Mouse (Mus musculus): Measurements from ENCODE around the gene Prepl. TPM values are rescaled to one million over a fixed set of nuclear protein-coding genes. Genes with fewer than 3 reads are reported as not detected.
A peak's percentile ranks its signal among the peaks of the same experiment; 100 is the strongest.

Gene Prepl
- polyA plus RNA-seq, 1 experiment from 2014 or later, result 25.8 TPM

DNA sequence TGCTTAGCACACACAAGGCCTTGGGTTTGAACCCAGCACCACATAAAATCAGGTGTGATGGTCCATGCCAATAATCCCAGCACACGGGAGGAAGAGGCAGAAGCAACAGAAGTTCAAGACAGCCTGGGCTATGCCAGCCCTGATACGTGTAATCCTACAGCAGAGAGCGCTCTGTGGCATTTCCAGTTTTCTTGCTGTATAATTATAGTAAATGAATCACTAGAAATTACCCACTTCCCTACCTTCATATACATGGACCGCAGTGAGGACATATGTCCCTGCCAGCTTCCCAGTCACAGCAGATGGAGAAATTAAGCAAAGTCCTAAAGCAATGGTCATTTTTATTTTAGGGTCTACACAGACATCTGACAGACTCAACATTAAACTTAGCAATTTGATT, 16.0 kb downstream of the Prepl start:
- Histone ChIP-seq H3K27me3 (ENCODE audit: insufficient read depth, low read length) (no peaks in the 10 kb centered on the region), H3K9ac (ENCODE audit: low read depth, low read length) (no peak overlapping the region), H3K4me3 (replicated peaks; ENCODE audit: low read depth, low read length) (no peak overlapping the region), H3K36me3 (ENCODE audit: insufficient read depth, low read length) (peaks cover 36% of the 10 kb centered on the region; the same call in 1 of the 2 replicates), H3K4me1 (replicated peaks; ENCODE audit: insufficient read depth, low read length) (no peaks in the 10 kb centered on the region; the same call in 1 of the 2 replicates), H3K27ac (no peak overlapping the region), H3K4me2 (ENCODE audit: low read length) (no peak overlapping the region), H3K9me3 (replicated peaks; ENCODE audit: low read length) (no peaks in the 10 kb centered on the region)
- TF ChIP-seq CTCF (IDR thresholded peaks at IDR 0.05; ENCODE audit: low read depth), result no peak
- ATAC-seq (replicated peaks; ENCODE audit: low FRiP score, low read depth) (no peak), DNase-seq (ENCODE audit: low spot score) (no peak)
- 90% methylated on average over 4 of the region's 4 CpGs for WGBS

DNA sequence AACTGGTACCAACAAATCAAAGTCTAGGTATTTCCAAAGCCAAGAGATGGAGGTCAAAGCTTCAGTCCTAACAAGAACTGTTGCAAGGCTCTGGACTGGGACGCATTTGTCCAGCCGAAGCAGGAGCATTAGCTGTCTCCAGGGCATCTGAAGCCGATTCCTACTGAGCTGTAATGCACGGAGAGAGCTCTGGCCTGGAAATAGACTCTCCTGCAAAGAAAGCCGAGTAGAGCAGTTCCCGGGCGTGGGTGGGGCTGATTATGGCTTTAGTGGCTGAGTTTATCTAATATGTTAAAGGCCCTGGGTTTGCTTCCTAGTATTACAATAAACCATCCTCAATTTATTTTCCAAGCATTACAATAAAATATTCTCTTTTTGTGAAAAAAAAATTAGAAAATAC, 16.8 kb downstream of the Prepl start:
- H3K27ac ChIP-seq, result no peak overlapping the region
- H3K36me3 ChIP-seq (ENCODE audit: insufficient read depth, low read length), result peaks cover 32% of the 10 kb centered on the region; the same call in 1 of the 2 replicates
- H3K9me3 ChIP-seq (replicated peaks; ENCODE audit: low read length), result no peaks in the 10 kb centered on the region
- H3K9ac ChIP-seq (ENCODE audit: low read depth, low read length), result no peak overlapping the region
- DNase-seq (ENCODE audit: low spot score) (no peak), ATAC-seq (replicated peaks; ENCODE audit: low FRiP score, low read depth) (no peak)
- H3K4me3 ChIP-seq (replicated peaks; ENCODE audit: low read depth, low read length), result no peak overlapping the region
- TF ChIP-seq CTCF (IDR thresholded peaks at IDR 0.05; ENCODE audit: low read depth), result no peak
- H3K27me3 ChIP-seq (ENCODE audit: insufficient read depth, low read length), result no peaks in the 10 kb centered on the region
- WGBS, result 66% methylated on average over 7 of the region's 7 CpGs
- H3K4me2 ChIP-seq (ENCODE audit: low read length), result no peak overlapping the region
- no peaks in the 10 kb centered on the region; the same call in 1 of the 2 replicates for H3K4me1 ChIP-seq (replicated peaks; ENCODE audit: insufficient read depth, low read length)

DNA sequence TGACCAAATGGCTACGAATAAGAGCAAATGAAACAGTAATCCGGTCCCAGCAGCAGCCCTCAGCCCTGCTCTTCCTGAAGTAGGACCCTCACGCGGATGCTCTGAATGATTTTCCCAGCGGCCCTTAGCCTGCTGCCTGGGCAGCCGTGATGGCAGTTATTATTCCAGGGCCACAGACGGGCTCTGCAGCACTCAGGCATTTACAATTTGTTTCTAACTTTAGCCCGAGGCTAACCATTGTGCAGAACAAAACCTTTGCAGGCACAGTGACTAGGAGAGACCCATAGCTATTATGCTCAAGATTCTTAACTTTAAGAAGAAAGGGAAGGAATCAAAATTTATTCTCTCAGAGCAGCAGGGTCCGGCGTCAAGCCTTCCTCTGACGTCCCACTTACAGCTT, 17.7 kb downstream of the Prepl start:
- no peaks in the 10 kb centered on the region; the same call in 1 of the 2 replicates for H3K4me1 ChIP-seq (replicated peaks; ENCODE audit: insufficient read depth, low read length)
- H3K4me3 ChIP-seq (replicated peaks; ENCODE audit: low read depth, low read length), result no peak overlapping the region
- DNase-seq (ENCODE audit: low spot score), result no peak
- no peaks in the 10 kb centered on the region for H3K27me3 ChIP-seq (ENCODE audit: insufficient read depth, low read length)
- no peak overlapping the region for H3K9ac ChIP-seq (ENCODE audit: low read depth, low read length)
- TF ChIP-seq CTCF (IDR thresholded peaks at IDR 0.05; ENCODE audit: low read depth), result no peak
- 53% methylated on average over 11 of the region's 11 CpGs for WGBS
- ATAC-seq (replicated peaks; ENCODE audit: low FRiP score, low read depth), result no peak
- no peak overlapping the region for H3K4me2 ChIP-seq (ENCODE audit: low read length)
- H3K27ac ChIP-seq, result no peak overlapping the region
- H3K9me3 ChIP-seq (replicated peaks; ENCODE audit: low read length), result no peaks in the 10 kb centered on the region
- H3K36me3 ChIP-seq (ENCODE audit: insufficient read depth, low read length), result peaks cover 31% of the 10 kb centered on the region; the same call in 1 of the 2 replicates

DNA sequence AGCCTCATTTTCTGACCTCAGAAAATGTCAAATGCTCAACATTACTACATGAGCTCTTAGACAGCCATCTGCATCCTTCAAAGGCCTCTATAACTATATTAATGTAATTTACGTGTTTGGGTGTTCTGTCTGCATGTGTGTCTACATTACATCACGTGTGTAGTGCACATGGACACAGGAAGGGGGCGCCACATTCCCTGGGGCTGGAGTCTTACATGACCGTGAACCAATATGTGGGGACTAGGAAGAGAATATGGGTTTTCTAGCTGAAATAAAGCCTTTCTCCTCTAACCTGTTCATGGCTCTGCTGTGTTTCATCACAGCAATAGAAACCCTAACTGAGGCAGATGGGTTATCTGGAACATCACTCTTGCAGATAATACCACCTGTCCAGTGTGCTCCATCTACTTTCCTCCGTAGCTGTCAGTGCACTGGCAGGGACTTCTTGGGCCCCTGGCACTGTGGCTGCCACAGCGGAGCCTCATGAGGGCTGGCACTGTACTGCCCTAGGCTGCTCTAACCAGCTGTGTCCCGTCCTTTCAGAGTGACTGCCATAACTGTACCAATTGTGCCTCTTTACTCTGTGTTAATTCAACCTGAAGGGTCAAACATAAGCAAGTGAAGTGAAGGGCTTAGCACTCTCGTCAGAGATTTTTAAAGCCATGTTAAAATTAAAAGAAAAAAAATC, 18.8 kb downstream of the Prepl start:
- 89% methylated on average over 8 of the region's 8 CpGs for WGBS
- ATAC-seq (replicated peaks; ENCODE audit: low FRiP score, low read depth) (no peak), DNase-seq (ENCODE audit: low spot score) (no peak)
- H3K4me3 ChIP-seq (replicated peaks; ENCODE audit: low read depth, low read length), result no peak overlapping the region
- H3K4me2 ChIP-seq (ENCODE audit: low read length), result no peak overlapping the region
- peak; percentile 30; the same call in 1 of the 2 replicates for TF ChIP-seq CTCF (IDR thresholded peaks at IDR 0.05; ENCODE audit: low read depth)
- H3K27me3 ChIP-seq (ENCODE audit: insufficient read depth, low read length), result no peaks in the 10 kb centered on the region
- H3K36me3 ChIP-seq (ENCODE audit: insufficient read depth, low read length), result peaks cover 31% of the 10 kb centered on the region; the same call in 1 of the 2 replicates
- no peak overlapping the region for H3K27ac ChIP-seq
- no peak overlapping the region for H3K9ac ChIP-seq (ENCODE audit: low read depth, low read length)
- no peaks in the 10 kb centered on the region for H3K9me3 ChIP-seq (replicated peaks; ENCODE audit: low read length)
- H3K4me1 ChIP-seq (replicated peaks; ENCODE audit: insufficient read depth, low read length), result no peaks in the 10 kb centered on the region; the same call in 1 of the 2 replicates

DNA sequence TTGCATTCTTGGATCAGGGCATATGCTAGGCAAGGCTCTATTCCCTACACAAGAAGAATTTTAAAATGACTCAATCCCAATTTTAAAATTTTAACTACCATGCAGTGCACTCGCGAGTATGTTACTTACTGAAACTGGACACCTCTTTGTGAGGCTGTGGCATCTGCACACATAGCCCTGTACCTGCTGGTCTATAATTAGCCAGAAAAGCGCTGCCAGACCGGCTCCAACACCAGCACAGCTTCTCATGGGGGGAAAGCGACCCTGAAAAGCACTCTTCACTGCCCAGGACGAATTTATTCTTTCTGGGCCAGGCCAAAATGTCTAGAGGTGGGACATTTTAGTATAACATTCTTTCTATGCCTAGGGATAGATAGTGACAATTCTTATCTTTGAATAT, 19.4 kb downstream of the Prepl start:
- Histone ChIP-seq H3K27me3 (ENCODE audit: insufficient read depth, low read length) (no peaks in the 10 kb centered on the region), H3K27ac (no peak overlapping the region), H3K4me2 (ENCODE audit: low read length) (no peak overlapping the region), H3K4me3 (replicated peaks; ENCODE audit: low read depth, low read length) (no peak overlapping the region), H3K9ac (ENCODE audit: low read depth, low read length) (no peak overlapping the region), H3K4me1 (replicated peaks; ENCODE audit: insufficient read depth, low read length) (no peaks in the 10 kb centered on the region; the same call in 1 of the 2 replicates), H3K9me3 (replicated peaks; ENCODE audit: low read length) (no peaks in the 10 kb centered on the region), H3K36me3 (ENCODE audit: insufficient read depth, low read length) (peaks cover 32% of the 10 kb centered on the region)
- 72% methylated on average over 6 of the region's 6 CpGs for WGBS
- DNase-seq (ENCODE audit: low spot score) (no peak), ATAC-seq (replicated peaks; ENCODE audit: low FRiP score, low read depth) (no peak)
- no peak for TF ChIP-seq CTCF (IDR thresholded peaks at IDR 0.05; ENCODE audit: low read depth)

DNA sequence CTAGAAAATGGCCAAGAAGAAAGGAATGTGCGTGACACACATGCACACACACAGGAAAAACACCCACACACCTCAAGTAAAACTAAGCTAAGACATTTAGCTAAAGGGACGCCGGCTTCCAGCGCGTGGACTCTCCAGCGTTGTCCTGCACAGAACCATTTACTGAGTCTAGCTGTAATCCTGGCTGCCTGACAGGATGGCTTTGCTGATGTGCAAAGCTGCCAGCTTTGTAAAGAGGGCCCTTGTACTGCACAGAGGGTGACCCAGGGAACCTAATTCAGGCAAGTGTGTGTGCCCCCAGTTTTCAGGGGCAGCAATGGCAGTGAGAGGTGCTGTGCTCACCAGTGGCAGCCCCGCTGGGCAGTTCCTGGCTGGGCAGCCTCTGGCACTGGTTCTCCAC, 22.7 kb downstream of the Prepl start:
- H3K9me3 ChIP-seq (replicated peaks; ENCODE audit: low read length), result no peaks in the 10 kb centered on the region
- TF ChIP-seq CTCF (IDR thresholded peaks at IDR 0.05; ENCODE audit: low read depth), result no peak
- no peak overlapping the region for H3K9ac ChIP-seq (ENCODE audit: low read depth, low read length)
- WGBS, result 95% methylated on average over 7 of the region's 7 CpGs
- no peak overlapping the region for H3K4me3 ChIP-seq (replicated peaks; ENCODE audit: low read depth, low read length)
- ATAC-seq (replicated peaks; ENCODE audit: low FRiP score, low read depth) (no peak), DNase-seq (ENCODE audit: low spot score) (no peak)
- no peaks in the 10 kb centered on the region for H3K27me3 ChIP-seq (ENCODE audit: insufficient read depth, low read length)
- no peaks in the 10 kb centered on the region; the same call in 1 of the 2 replicates for H3K4me1 ChIP-seq (replicated peaks; ENCODE audit: insufficient read depth, low read length)
- peaks cover 46% of the 10 kb centered on the region for H3K36me3 ChIP-seq (ENCODE audit: insufficient read depth, low read length)
- no peak overlapping the region for H3K27ac ChIP-seq
- H3K4me2 ChIP-seq (ENCODE audit: low read length), result no peak overlapping the region
